Mouse (Mus musculus) limb, embryonic 11.5 days (tissue): ENCODE measurements at regions not wholly inside any gene's neighbourhood (a gene's known extent, or its start where the extent isn't known, plus 50 kb on each side); places are given as distances from the start of the nearest gene placed in this dataset.

Experiments
- ATAC-seq: fragments of 200-750 bp; cut with Nextera tagmentation; 2 replicates; pipeline ENCODE4 v1.8.0; 2017; ENCODE audit warnings: low read depth; ENCODE audit not compliant: insufficient number of reproducible peaks, low FRiP score, low TSS enrichment
- DNase-seq: peaks from one replicate; pipeline ENCODE4 v3.0.0-alpha.2; 2015; ENCODE audit warnings: low spot score
- H3K27ac ChIP-seq: fragments of 300-500 bp; sonication (generic); replicated peaks from 2 replicates; pipeline ENCODE4 v1.5.1; 2014; ENCODE audit warnings: low read depth, mild to moderate bottlenecking, low read length
- H3K27me3 ChIP-seq: fragments of 300-500 bp; sonication (generic); 2 replicates; pipeline ENCODE4 v1.6.1; 2014; ENCODE audit warnings: mild to moderate bottlenecking, low read length, mixed read lengths; ENCODE audit not compliant: control insufficient read depth, insufficient read depth
- H3K36me3 ChIP-seq: fragments of 300-500 bp; sonication (generic); 2 replicates; pipeline ENCODE4 v1.6.1; 2014; ENCODE audit warnings: mild to moderate bottlenecking, low read length, moderate library complexity, mixed read lengths; ENCODE audit not compliant: control insufficient read depth, insufficient read depth
- H3K4me1 ChIP-seq: fragments of 300-500 bp; sonication (generic); 2 replicates; pipeline ENCODE4 v1.6.1; 2014; ENCODE audit warnings: low read length, mixed read lengths; ENCODE audit not compliant: control insufficient read depth, insufficient read depth
- H3K4me2 ChIP-seq: fragments of 300-500 bp; sonication (generic); 2 replicates; pipeline ENCODE4 v1.6.1; 2014; ENCODE audit warnings: low read depth, mild to moderate bottlenecking, moderate library complexity; ENCODE audit not compliant: severe bottlenecking
- H3K4me3 ChIP-seq: fragments of 300-500 bp; sonication (generic); 2 replicates; pipeline ENCODE4 v1.5.1; 2014; ENCODE audit warnings: low read depth, low read length
- H3K9ac ChIP-seq: fragments of 300-500 bp; sonication (generic); 2 replicates; pipeline ENCODE4 v1.6.1; 2014; ENCODE audit warnings: mild to moderate bottlenecking, low read length
- H3K9me3 ChIP-seq: fragments of 300-500 bp; sonication (generic); 2 replicates; pipeline ENCODE4 v1.6.1; 2016; ENCODE audit warnings: low read length; ENCODE audit not compliant: control insufficient read depth
- WGBS: fragments of 180-500 bp; shearing (Covaris S2); extraction: QIAGEN DNeasy Blood & Tissue Kit; methylation state at CpG from one replicate; pipeline ENCODE4 v1.1.7; 2014; 5-methylcytosine and 5-hydroxymethylcytosine counted together

DNA sequence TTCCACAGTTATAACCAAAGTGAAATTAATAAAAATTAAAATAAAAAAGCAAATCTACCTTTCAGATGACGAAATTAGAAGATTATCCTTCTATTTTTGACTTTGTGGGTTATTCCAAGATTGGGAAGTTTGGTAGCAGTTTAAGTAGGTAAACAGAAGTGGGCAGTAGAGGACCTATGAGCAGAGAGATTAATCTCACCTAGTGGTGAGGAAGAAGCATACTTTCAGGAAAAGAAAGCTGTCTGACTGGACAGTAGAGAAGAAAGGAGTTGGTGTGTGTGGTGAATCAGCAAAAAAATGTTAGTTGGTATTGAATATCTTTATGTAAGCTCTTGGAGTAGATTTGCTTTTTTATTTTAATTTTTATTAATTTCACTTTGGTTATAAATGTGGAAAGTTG is 194.4 kb upstream of the Kit start:
- Histone ChIP-seq H3K9ac (no peak overlapping the region), H3K9me3 (no peaks in the 10 kb centered on the region), H3K4me2 (no peak overlapping the region), H3K27me3 (no peaks in the 10 kb centered on the region), H3K36me3 (no peaks in the 10 kb centered on the region), H3K27ac (no peak overlapping the region), H3K4me1 (no peaks in the 10 kb centered on the region), H3K4me3 (no peak overlapping the region)
- WGBS = 70% methylated on average over 1 of the region's 1 CpGs
- DNase-seq (no peak), ATAC-seq (no peak)

GRCm38 (mm10) chr5:75382138-75382537 is 192.6 kb upstream of the Kit start:
- no peak for DNase-seq
- Histone ChIP-seq H3K27ac (no peak overlapping the region), H3K9me3 (no peaks in the 10 kb centered on the region), H3K4me1 (no peaks in the 10 kb centered on the region), H3K4me2 (no peak overlapping the region), H3K4me3 (no peak overlapping the region), H3K36me3 (no peaks in the 10 kb centered on the region), H3K9ac (no peak overlapping the region), H3K27me3 (no peaks in the 10 kb centered on the region)
- 95% methylated on average over 3 of the region's 3 CpGs for WGBS
- ATAC-seq = no peak

- Histone ChIP-seq H3K36me3 (no peaks in the 10 kb centered on the region), H3K4me1 (no peaks in the 10 kb centered on the region), H3K27ac (no peak overlapping the region), H3K9ac (no peak overlapping the region), H3K9me3 (no peaks in the 10 kb centered on the region), H3K4me3 (no peak overlapping the region), H3K27me3 (no peaks in the 10 kb centered on the region), H3K4me2 (no peak overlapping the region)
- 55% methylated on average over 13 of the region's 13 CpGs for WGBS
- ATAC-seq (no peak), DNase-seq (no peak)
These were observed 186.7 kb upstream of the Kit start for GRCm38 (mm10) chr5:75387886-75388454.

DNA sequence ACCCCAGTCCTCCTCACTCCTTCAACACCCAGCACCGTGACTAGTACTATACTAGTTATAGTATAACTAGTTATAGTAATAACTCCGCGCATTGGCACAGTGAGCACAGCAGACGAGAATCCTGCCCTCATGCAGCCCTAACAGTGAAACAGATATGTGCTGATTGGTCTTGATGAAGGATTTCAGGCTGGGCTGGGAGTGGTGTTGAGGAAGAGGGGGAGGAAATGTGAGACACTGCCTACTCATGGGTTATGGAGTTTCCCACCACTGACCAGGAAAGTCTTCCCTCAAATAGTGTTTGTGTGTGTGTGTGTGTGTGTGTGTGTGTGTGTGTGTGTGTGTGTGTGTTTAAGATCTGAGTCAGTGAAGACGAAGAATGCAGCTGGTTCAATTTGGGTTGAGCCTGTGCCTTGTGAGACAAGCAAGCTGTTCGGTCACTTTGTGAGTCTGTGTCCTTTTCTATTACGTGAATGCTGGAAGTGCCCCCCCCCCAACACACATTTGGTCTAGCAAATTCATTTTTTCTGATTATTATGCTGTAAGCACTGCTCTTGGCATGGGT is 185.9 kb upstream of the Kit start:
- ATAC-seq (no peak), DNase-seq (no peak)
- H3K9me3 ChIP-seq = no peaks in the 10 kb centered on the region
- no peak overlapping the region for H3K27ac ChIP-seq
- WGBS = 89% methylated on average over 7 of the region's 7 CpGs
- no peaks in the 10 kb centered on the region for H3K4me1 ChIP-seq
- H3K4me3 ChIP-seq = no peak overlapping the region
- H3K9ac ChIP-seq = no peak overlapping the region
- H3K36me3 ChIP-seq = no peaks in the 10 kb centered on the region
- H3K27me3 ChIP-seq = no peaks in the 10 kb centered on the region
- H3K4me2 ChIP-seq = no peak overlapping the region

DNA sequence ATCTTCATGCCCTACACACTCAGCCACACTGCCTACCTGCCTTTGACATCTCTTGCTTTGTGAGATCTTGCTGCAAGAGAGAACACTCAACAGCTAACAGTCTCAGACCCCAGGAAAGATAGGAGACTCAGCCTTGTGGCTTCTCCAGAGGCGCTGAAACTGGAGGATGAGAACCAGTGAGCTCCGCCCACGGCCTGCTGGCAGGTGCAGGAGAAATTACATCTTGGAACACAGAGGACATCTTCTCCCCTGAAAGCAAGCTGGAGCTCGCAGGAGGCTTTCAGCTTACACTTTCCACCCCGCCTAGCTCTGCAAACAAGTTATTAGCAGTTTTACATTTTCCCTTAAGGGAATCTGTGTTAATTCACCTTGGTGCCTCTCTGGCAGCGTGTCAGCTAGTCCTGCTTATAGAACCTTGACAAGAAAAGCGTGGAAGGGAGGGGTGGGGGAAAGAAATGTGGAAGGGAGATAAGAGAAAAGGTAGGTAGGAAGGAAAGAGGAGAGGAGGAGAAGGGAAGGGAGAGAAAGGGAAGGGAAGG is 185.2 kb upstream of the Kit start:
- no peak overlapping the region for H3K27ac ChIP-seq
- H3K4me3 ChIP-seq = no peak overlapping the region
- no peaks in the 10 kb centered on the region for H3K36me3 ChIP-seq
- DNase-seq = no peak
- 65% methylated on average over 7 of the region's 7 CpGs for WGBS
- H3K9ac ChIP-seq = no peak overlapping the region
- H3K9me3 ChIP-seq = no peaks in the 10 kb centered on the region
- H3K4me1 ChIP-seq = no peaks in the 10 kb centered on the region
- H3K27me3 ChIP-seq = no peaks in the 10 kb centered on the region
- ATAC-seq = no peak
- no peak overlapping the region for H3K4me2 ChIP-seq

- Histone ChIP-seq H3K9me3 (no peaks in the 10 kb centered on the region), H3K27ac (no peak overlapping the region), H3K36me3 (no peaks in the 10 kb centered on the region), H3K4me3 (no peak overlapping the region), H3K9ac (no peak overlapping the region), H3K4me1 (peaks cover 3% of the 10 kb centered on the region; the same call in 1 of the 2 replicates), H3K27me3 (no peaks in the 10 kb centered on the region), H3K4me2 (no peak overlapping the region)
- no peak for ATAC-seq
- WGBS = 74% methylated on average over 5 of the region's 5 CpGs
- no peak for DNase-seq
These were observed 175.9 kb upstream of the Kit start for GRCm38 (mm10) chr5:75398820-75399219.

DNA sequence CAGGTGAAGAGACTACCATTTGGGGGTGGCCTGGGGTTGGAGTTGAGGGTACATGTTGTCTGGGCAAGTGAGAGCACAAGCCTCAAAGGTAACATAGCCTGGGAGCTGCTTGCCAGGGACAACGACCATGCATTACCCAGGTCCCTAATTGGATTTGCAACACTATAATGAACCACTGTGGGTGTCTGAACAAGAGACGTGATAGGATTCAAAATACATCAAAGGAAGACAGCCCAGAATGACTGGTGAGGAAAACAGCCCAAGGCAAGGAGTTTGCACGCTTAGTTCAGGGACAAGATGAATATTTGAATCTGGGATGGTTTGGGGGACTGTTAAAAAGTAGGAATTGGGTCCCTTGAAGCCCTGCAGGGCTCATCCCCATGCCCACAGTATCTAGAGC is 173.0 kb upstream of the Kit start:
- Histone ChIP-seq H3K4me2 (no peak overlapping the region), H3K9ac (no peak overlapping the region), H3K9me3 (no peaks in the 10 kb centered on the region), H3K4me3 (no peak overlapping the region), H3K27ac (no peak overlapping the region), H3K4me1 (peaks cover 13% of the 10 kb centered on the region), H3K27me3 (no peaks in the 10 kb centered on the region), H3K36me3 (no peaks in the 10 kb centered on the region)
- 34% methylated on average over 3 of the region's 3 CpGs for WGBS
- DNase-seq = no peak
- ATAC-seq = no peak

GRCm38 (mm10) chr5:75402631-75403030 is 172.1 kb upstream of the Kit start:
- no peak for ATAC-seq
- no peak overlapping the region for H3K9ac ChIP-seq
- H3K4me3 ChIP-seq = no peak overlapping the region
- WGBS = 81% methylated on average over 3 of the region's 3 CpGs
- peaks cover 13% of the 10 kb centered on the region for H3K4me1 ChIP-seq
- H3K36me3 ChIP-seq = no peaks in the 10 kb centered on the region
- no peak for DNase-seq
- no peak overlapping the region for H3K27ac ChIP-seq
- H3K27me3 ChIP-seq = no peaks in the 10 kb centered on the region
- H3K4me2 ChIP-seq = no peak overlapping the region
- H3K9me3 ChIP-seq = no peaks in the 10 kb centered on the region

DNA sequence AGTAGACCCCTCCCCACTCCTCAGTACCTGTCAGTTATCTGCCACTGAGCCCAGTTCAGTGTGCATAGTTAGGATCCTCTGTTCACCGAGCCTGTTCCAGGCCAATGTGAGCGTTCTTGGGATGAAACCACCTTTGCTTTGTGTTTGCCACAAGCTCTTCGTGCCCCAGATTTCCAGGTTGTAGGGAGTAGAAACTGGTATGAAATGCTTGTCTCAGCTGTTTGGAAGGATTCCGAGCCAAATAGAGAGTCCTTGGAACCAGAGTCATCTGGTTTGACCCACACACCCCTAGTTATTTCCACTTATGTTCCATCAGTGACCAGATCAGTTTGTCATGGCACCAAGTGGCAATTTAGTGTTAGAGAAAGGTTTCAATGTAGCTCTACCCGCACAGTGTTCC is 171.2 kb upstream of the Kit start:
- H3K9me3 ChIP-seq = no peaks in the 10 kb centered on the region
- DNase-seq (no peak), ATAC-seq (no peak)
- no peak overlapping the region for H3K9ac ChIP-seq
- no peaks in the 10 kb centered on the region for H3K36me3 ChIP-seq
- no peaks in the 10 kb centered on the region for H3K27me3 ChIP-seq
- no peak overlapping the region for H3K27ac ChIP-seq
- no peak overlapping the region for H3K4me2 ChIP-seq
- 91% methylated on average over 5 of the region's 5 CpGs for WGBS
- peaks cover 13% of the 10 kb centered on the region for H3K4me1 ChIP-seq
- no peak overlapping the region for H3K4me3 ChIP-seq
